Mouse (Mus musculus) limb, embryonic 13.5 days (tissue): ENCODE results near the gene Prkd3. TPM values are rescaled to one million over a fixed set of nuclear protein-coding genes. Genes with fewer than 3 reads are reported as not detected.

Experiments
- ATAC-seq: fragments of 200-750 bp; cut with Nextera tagmentation; 2 replicates; pipeline ENCODE4 v1.8.0; 2017; ENCODE audit warnings: low read depth, moderate number of reproducible peaks, moderate TSS enrichment; ENCODE audit not compliant: low FRiP score
- H3K27ac ChIP-seq: fragments of 300-500 bp; sonication (generic); 2 replicates; pipeline ENCODE4 v1.5.1; 2015; ENCODE audit warnings: inconsistent platforms, mild to moderate bottlenecking, moderate library complexity
- H3K27me3 ChIP-seq: fragments of 300-500 bp; sonication (generic); 2 replicates; pipeline ENCODE4 v1.6.1; 2015; ENCODE audit warnings: mild to moderate bottlenecking, inconsistent platforms
- H3K36me3 ChIP-seq: fragments of 300-500 bp; sonication (generic); 2 replicates; pipeline ENCODE4 v1.6.1; 2015; ENCODE audit warnings: inconsistent platforms, mild to moderate bottlenecking, moderate library complexity
- H3K4me1 ChIP-seq: fragments of 300-500 bp; sonication (generic); 2 replicates; pipeline ENCODE4 v1.6.1; 2015; ENCODE audit warnings: inconsistent platforms
- H3K4me2 ChIP-seq: fragments of 300-500 bp; sonication (generic); replicated peaks from 2 replicates; pipeline ENCODE4 v1.6.1; 2015; ENCODE audit warnings: inconsistent platforms, mild to moderate bottlenecking, moderate library complexity
- H3K4me3 ChIP-seq: fragments of 300-500 bp; sonication (generic); 2 replicates; pipeline ENCODE4 v1.5.1; 2015; ENCODE audit warnings: moderate library complexity, mild to moderate bottlenecking, inconsistent platforms
- H3K9ac ChIP-seq: fragments of 300-500 bp; sonication (generic); 2 replicates; pipeline ENCODE4 v1.6.1; 2015; ENCODE audit warnings: mild to moderate bottlenecking, inconsistent platforms
- H3K9me3 ChIP-seq: fragments of 300-500 bp; sonication (generic); 2 replicates; pipeline ENCODE4 v1.6.1; 2016; ENCODE audit warnings: inconsistent platforms
- WGBS: fragments of 180-500 bp; shearing (Covaris S2); methylation state at CpG from one replicate; pipeline ENCODE4 v1.1.7; 2015; 5-methylcytosine and 5-hydroxymethylcytosine counted together
- polyA plus RNA-seq: library from polyadenylated mRNA; unstranded; fragments of >200 nt; fragmentation: Nextera tagmentation; extraction: Ambion mirVana; gene quantifications from 2 replicates; pipeline ENCODE4 v1.2.1, GENCODE M21; 2015

Gene Prkd3
- polyA plus RNA-seq, 1 experiment from 2014 or later: 48.2 TPM

- peak; percentile 94 for ATAC-seq
- H3K36me3 ChIP-seq: peaks cover 25% of the 10 kb centered on the region
- H3K9me3 ChIP-seq: no peaks in the 10 kb centered on the region
- peak within 1 kb of the TSS; percentile 76 for H3K4me3 ChIP-seq
- WGBS: under 1% methylated on average over 37 of the region's 37 CpGs
- H3K27me3 ChIP-seq: no peaks in the 10 kb centered on the region
- peak within 1 kb of the TSS; percentile 70 for H3K27ac ChIP-seq
- H3K4me1 ChIP-seq: peaks cover 14% of the 10 kb centered on the region
- H3K9ac ChIP-seq: peak within 1 kb of the TSS; percentile 85
- H3K4me2 ChIP-seq: peak within 1 kb of the TSS; percentile 76
Measured at GRCm38 (mm10) chr17:78916369-78916813, 104.2 kb downstream of the Prkd3 start, which contains the start of gene Cebpzos. TSS of gene Cebpzos (plus strand) at chr17:78916500.

GRCm38 (mm10) chr17:78915772-78916171 is 104.8 kb downstream of the Prkd3 start:
- H3K27ac ChIP-seq: peak overlapping the region; percentile 52; the same call in 1 of the 2 replicates
- H3K36me3 ChIP-seq: peaks cover 21% of the 10 kb centered on the region
- peak overlapping the region; percentile 76 for H3K4me3 ChIP-seq
- no peaks in the 10 kb centered on the region for H3K27me3 ChIP-seq
- no peaks in the 10 kb centered on the region for H3K9me3 ChIP-seq
- H3K4me1 ChIP-seq: peaks cover 14% of the 10 kb centered on the region
- 0 out of 2 replicates have a peak, but pooled peaks have one; percentile 0 for ATAC-seq
- WGBS: 48% methylated on average over 6 of the region's 6 CpGs
- H3K4me2 ChIP-seq: peak overlapping the region; percentile 76
- H3K9ac ChIP-seq: peak overlapping the region; percentile 85

GRCm38 (mm10) chr17:78913921-78914320 is 106.7 kb downstream of the Prkd3 start:
- 68% methylated on average over 3 of the region's 3 CpGs for WGBS
- Histone ChIP-seq H3K4me1 (peaks cover 14% of the 10 kb centered on the region), H3K4me2 (no peak overlapping the region), H3K27me3 (no peaks in the 10 kb centered on the region), H3K9me3 (no peaks in the 10 kb centered on the region), H3K9ac (no peak overlapping the region), H3K36me3 (peaks cover 6% of the 10 kb centered on the region; the same call in 1 of the 2 replicates), H3K27ac (no peak overlapping the region), H3K4me3 (no peak overlapping the region)
- ATAC-seq: no peak

- Histone ChIP-seq H3K4me3 (peak overlapping the region; percentile 35), H3K27ac (no peak overlapping the region)
Measured at GRCm38 (mm10) chr17:78912861-78913281, 107.7 kb downstream of the Prkd3 start.

GRCm38 (mm10) chr17:78909374-78909773 is 111.2 kb downstream of the Prkd3 start:
- no peak for ATAC-seq
- no peak overlapping the region for H3K4me3 ChIP-seq
- H3K9me3 ChIP-seq: no peaks in the 10 kb centered on the region
- H3K27me3 ChIP-seq: 0 out of 2 replicates have a peak, but pooled peaks cover 3% of the 10 kb centered on the region
- no peaks in the 10 kb centered on the region for H3K4me1 ChIP-seq
- H3K4me2 ChIP-seq: no peak overlapping the region
- H3K36me3 ChIP-seq: no peaks in the 10 kb centered on the region
- H3K9ac ChIP-seq: no peak overlapping the region
- H3K27ac ChIP-seq: no peak overlapping the region
- WGBS: 66% methylated on average over 2 of the region's 2 CpGs

More at GRCm38 (mm10) chr17:78912861-78913281, 107.7 kb downstream of the Prkd3 start:
- Histone ChIP-seq H3K4me1 (peaks cover 14% of the 10 kb centered on the region), H3K4me2 (peak overlapping the region; percentile 55), H3K36me3 (no peaks in the 10 kb centered on the region), H3K9me3 (no peaks in the 10 kb centered on the region), H3K9ac (no peak overlapping the region), H3K27me3 (0 out of 2 replicates have a peak, but pooled peaks cover 3% of the 10 kb centered on the region)
- WGBS: 30% methylated on average over 6 of the region's 6 CpGs
- ATAC-seq: no peak

GRCm38 (mm10) chr17:78906892-78907291 is 113.7 kb downstream of the Prkd3 start, which contains the start of gene Sult6b1:
TSS of gene Sult6b1 (minus strand) at chr17:78906992.
- no peaks in the 10 kb centered on the region for H3K36me3 ChIP-seq
- no peak within 1 kb of the TSS for H3K27ac ChIP-seq
- ATAC-seq: no peak
- H3K4me3 ChIP-seq: no peak within 1 kb of the TSS
- H3K27me3 ChIP-seq: 0 out of 2 replicates have a peak, but pooled peaks cover 3% of the 10 kb centered on the region
- no peak within 1 kb of the TSS for H3K4me2 ChIP-seq
- H3K4me1 ChIP-seq: no peaks in the 10 kb centered on the region
- H3K9ac ChIP-seq: no peak within 1 kb of the TSS
- H3K9me3 ChIP-seq: no peaks in the 10 kb centered on the region
- 80% methylated on average over 5 of the region's 5 CpGs for WGBS

- ATAC-seq: no peak
Measured at GRCm38 (mm10) chr17:78903158-78903557, 117.5 kb downstream of the Prkd3 start.

More at GRCm38 (mm10) chr17:78903158-78903557, 117.5 kb downstream of the Prkd3 start:
- H3K4me2 ChIP-seq: no peak overlapping the region
- no peaks in the 10 kb centered on the region for H3K9me3 ChIP-seq
- H3K4me1 ChIP-seq: no peaks in the 10 kb centered on the region
- H3K27me3 ChIP-seq: no peaks in the 10 kb centered on the region
- WGBS: 82% methylated on average over 2 of the region's 2 CpGs
- no peaks in the 10 kb centered on the region for H3K36me3 ChIP-seq
- H3K9ac ChIP-seq: no peak overlapping the region
- no peak overlapping the region for H3K4me3 ChIP-seq
- H3K27ac ChIP-seq: no peak overlapping the region

Other genes with a start within 250 kb of the Prkd3 start
- gene Heatr5b, start 185.5 kb downstream of the Prkd3 start, polyA plus RNA-seq: 13.2 and 14.3 TPM in 2 replicates
- gene Gpatch11, start 185.2 kb downstream of the Prkd3 start, polyA plus RNA-seq: 55.4 and 56.9 TPM in 2 replicates
- gene Eif2ak2, start 138.2 kb downstream of the Prkd3 start, polyA plus RNA-seq: 13.5 and 16.0 TPM in 2 replicates
- gene Sult6b1, start 113.8 kb downstream of the Prkd3 start, polyA plus RNA-seq: not detected in 2 replicates
- 94.3 and 99.8 TPM in 2 replicates for gene Cebpzos, start 104.3 kb downstream of the Prkd3 start, polyA plus RNA-seq
- gene Cebpz, start 83.8 kb downstream of the Prkd3 start, polyA plus RNA-seq: 65.5 and 68.1 TPM in 2 replicates
- gene Ndufaf7, start 83.7 kb downstream of the Prkd3 start, polyA plus RNA-seq: 60.0 and 61.6 TPM in 2 replicates
- gene Qpct, start 31.1 kb upstream of the Prkd3 start, polyA plus RNA-seq: 4.1 and 5.7 TPM in 2 replicates